Mouse (Mus musculus) bone marrow macrophage, adult 2 months (primary cell): Measurements from ENCODE around the gene Tmem184b. TPM values are rescaled to one million over a fixed set of nuclear protein-coding genes. Genes with fewer than 3 reads are reported as not detected.
A peak's percentile ranks its signal among the peaks of the same experiment; 100 is the strongest.

Experiments used
- H3K27ac ChIP-seq: 2 replicates; pipeline ENCODE4 v1.5.1; 2012; ENCODE audit warnings: low read depth, low read length; ENCODE audit not compliant: insufficient read depth
- H3K4me1 ChIP-seq: 2 replicates; pipeline ENCODE4 v1.6.1; 2012; ENCODE audit warnings: low read length; ENCODE audit not compliant: control insufficient read depth, insufficient read depth
- H3K4me3 ChIP-seq: 2 replicates; pipeline ENCODE4 v1.5.1; 2012; ENCODE audit warnings: mild to moderate bottlenecking, low read length, moderate library complexity; ENCODE audit not compliant: insufficient read depth
- CTCF ChIP-seq: IDR thresholded peaks from 2 replicates; pipeline ENCODE4 v1.5.1; 2012; ENCODE audit warnings: low read depth, mild to moderate bottlenecking, low read length, moderate library complexity
- POLR2A ChIP-seq: IDR thresholded peaks from 2 replicates; pipeline ENCODE4 v1.6.1; 2012; ENCODE audit warnings: mild to moderate bottlenecking, low read depth, low read length, borderline replicate concordance
- polyA plus RNA-seq: library from polyadenylated mRNA; stranded (reverse); fragments of >200 nt; gene quantifications from 2 replicates; pipeline ENCODE4 v1.2.4, GENCODE M21; 2012; ENCODE audit not compliant: missing spikeins, insufficient read depth, insufficient read length

Gene Tmem184b
- polyA plus RNA-seq, 1 experiment = 51.2 TPM

DNA sequence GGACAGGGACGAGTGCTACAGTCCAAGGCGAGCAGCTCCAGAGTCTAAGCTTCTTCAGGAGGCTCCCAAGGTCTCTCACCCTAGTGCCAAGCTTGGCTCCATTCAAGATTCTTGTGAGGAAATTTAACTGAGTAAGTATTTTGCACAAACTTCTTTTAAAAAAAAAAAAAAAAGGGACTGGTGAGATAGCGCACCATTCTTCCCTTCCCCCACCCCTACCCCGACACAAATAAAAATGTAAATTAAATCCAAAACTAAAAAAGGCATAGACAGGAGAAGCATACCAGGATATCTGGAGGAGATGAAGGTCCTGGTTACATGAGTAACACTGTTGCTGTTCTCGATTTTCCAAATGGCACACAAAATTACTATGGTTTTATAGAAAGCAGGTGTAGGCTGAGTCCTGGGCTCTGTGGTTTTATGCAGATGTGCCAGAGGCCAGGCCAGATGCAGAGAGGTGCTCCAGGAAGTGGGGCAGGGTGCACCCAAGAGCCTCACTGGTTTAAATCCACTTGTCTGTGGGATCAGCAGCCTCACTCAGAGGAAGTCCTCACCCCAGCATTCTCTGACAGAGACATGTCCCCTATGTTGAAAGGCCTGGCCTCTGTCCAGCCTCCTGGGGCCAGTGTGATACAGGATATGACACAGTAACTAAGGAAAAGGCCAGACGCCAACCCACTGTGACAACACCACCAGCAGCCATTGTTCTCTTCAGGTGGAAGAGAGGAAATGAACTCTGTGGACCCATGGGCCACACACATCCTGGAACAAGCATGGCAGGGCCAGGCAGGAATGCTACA lies 80.2 kb downstream of the Tmem184b start:
- peak overlapping the region; percentile 65 for H3K27ac ChIP-seq
- H3K4me3 ChIP-seq = no peak overlapping the region
- TF ChIP-seq CTCF (no peak), POLR2A (no peak)
- H3K4me1 ChIP-seq = peaks cover 49% of the 10 kb centered on the region

- peak overlapping the region; percentile 65 for H3K27ac ChIP-seq
- TF ChIP-seq POLR2A (no peak), CTCF (no peak)
- no peak overlapping the region for H3K4me3 ChIP-seq
- H3K4me1 ChIP-seq = peaks cover 49% of the 10 kb centered on the region
Measured at GRCm38 (mm10) chr15:79322281-79322990, 80.9 kb downstream of the Tmem184b start.

DNA sequence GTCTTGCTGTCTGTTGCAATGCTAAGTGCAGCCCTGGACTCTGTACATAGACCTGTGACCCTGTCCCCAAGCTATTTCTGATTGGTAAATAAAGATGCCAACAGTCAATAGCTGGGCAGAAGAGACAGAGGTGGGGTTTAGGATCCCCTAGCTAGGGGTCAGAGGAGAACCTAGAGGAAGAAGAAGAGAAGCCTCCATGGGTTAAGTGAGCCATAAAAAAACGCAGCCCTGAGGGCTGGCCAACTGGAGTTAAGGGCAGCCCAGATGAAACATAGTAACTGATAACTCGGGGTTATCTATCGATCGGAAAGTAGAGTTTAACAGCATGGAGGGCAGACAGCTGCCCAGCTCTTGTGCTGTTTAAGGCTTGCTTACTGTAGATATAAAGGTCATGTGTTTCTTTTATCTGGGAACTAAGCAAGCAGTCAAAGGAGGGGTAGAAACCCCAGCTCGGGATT lies 81.6 kb downstream of the Tmem184b start:
- H3K4me1 ChIP-seq = peaks cover 45% of the 10 kb centered on the region
- H3K27ac ChIP-seq = no peak overlapping the region
- TF ChIP-seq POLR2A (no peak), CTCF (no peak)

GRCm38 (mm10) chr15:79313848-79314369 lies 89.5 kb downstream of the Tmem184b start:
- TF ChIP-seq CTCF = no peak
- no peak for TF ChIP-seq POLR2A
- H3K27ac ChIP-seq = no peak overlapping the region
- no peaks in the 10 kb centered on the region for H3K4me1 ChIP-seq
- no peak overlapping the region for H3K4me3 ChIP-seq

More for the DNA sequence above, 81.6 kb downstream of the Tmem184b start:
- H3K4me3 ChIP-seq = no peak overlapping the region

Other genes starting within 250 kb of the Tmem184b start
- gene Sox10, start 238.3 kb downstream of the Tmem184b start, polyA plus RNA-seq = not detected in 2 replicates
- gene Pick1, start 174.4 kb downstream of the Tmem184b start, polyA plus RNA-seq = 11.4 and 13.0 TPM in 2 replicates
- gene Gm49486, start 174.2 kb downstream of the Tmem184b start, polyA plus RNA-seq = not detected in 2 replicates
- not detected in 2 replicates for gene Slc16a8, start 148.8 kb downstream of the Tmem184b start, polyA plus RNA-seq
- gene Baiap2l2, start 118.0 kb downstream of the Tmem184b start, polyA plus RNA-seq = not detected in 2 replicates
- 4.5 and 5.5 TPM in 2 replicates for gene Pla2g6, start 75.2 kb downstream of the Tmem184b start, polyA plus RNA-seq
- 0.90 and 1.5 TPM in 2 replicates for gene Maff, start 56.9 kb downstream of the Tmem184b start, polyA plus RNA-seq
- 60.7 and 61.8 TPM in 2 replicates for gene Csnk1e, start 52.0 kb upstream of the Tmem184b start, polyA plus RNA-seq
- gene Kcnj4, start 101.7 kb upstream of the Tmem184b start, polyA plus RNA-seq = not detected in 2 replicates
- not detected in 2 replicates for gene Kdelr3, start 112.8 kb upstream of the Tmem184b start, polyA plus RNA-seq
- 212 and 228 TPM in 2 replicates for gene Ddx17, start 143.2 kb upstream of the Tmem184b start, polyA plus RNA-seq
- gene Dmc1, start 201.5 kb upstream of the Tmem184b start, polyA plus RNA-seq = 0.86 TPM in 1 of 2 replicates, not detected in the other